ENCODE assay signal across 8 mouse cellular contexts in genomic region chr13:37751154-37751950, GRCm38 (mm10). TPM values are rescaled to one million over a fixed set of nuclear protein-coding genes. Genes with fewer than 3 reads are reported as not detected.
DNase-seq lines count a peak whose midpoint lies in the region; ATAC-seq lines count a peak whose summit lies in the region.

No protein-coding gene starts in this region.

- H3K4me3 ChIP-seq in hindbrain, embryonic 12.5 days = no peak overlapping the region

- no peaks in the 10 kb centered on the region for H3K36me3 ChIP-seq in hindbrain, embryonic 12.5 days

- no peaks in the 10 kb centered on the region; the same call in 1 of the 2 replicates for H3K9me3 ChIP-seq in hindbrain, embryonic 12.5 days (replicated peaks)

- peak; percentile 40 to 44 for DNase-seq in spleen, adult 18-20 months
- DNase-seq in spleen, adult 12 weeks (ENCODE audit: low spot score) = no peak
- DNase-seq in frontal cortex, postnatal 10 days (ENCODE audit: low spot score in 2 of 2) = peak; percentile 16 to 40
- DNase-seq in layer of hippocampus, postnatal 10 days (ENCODE audit: low spot score in 2 of 2) = peak; percentile 32 to 34
- DNase-seq in naive thymus-derived CD4-positive, alpha-beta T cell, adult 2 months (ENCODE audit: low read depth) = peak; percentile 79
- DNase-seq in urinary bladder, postnatal 25 days (ENCODE audit: low spot score) = peak; percentile 15
- no peak for DNase-seq in testis, postnatal 10 days (ENCODE audit: low spot score)

- peaks cover 8% of the 10 kb centered on the region for H3K4me1 ChIP-seq in hindbrain, embryonic 12.5 days

- WGBS in hindbrain, embryonic 12.5 days = 49% methylated on average over 9 of the region's 9 CpGs

- no peak for ATAC-seq in hindbrain, embryonic 12.5 days (ENCODE audit: low FRiP score)

- no peak overlapping the region for H3K27ac ChIP-seq in hindbrain, embryonic 12.5 days

- no peaks in the 10 kb centered on the region for H3K27me3 ChIP-seq in hindbrain, embryonic 12.5 days

- no peak overlapping the region for H3K4me2 ChIP-seq in hindbrain, embryonic 12.5 days (replicated peaks)

- no peak overlapping the region for H3K9ac ChIP-seq in hindbrain, embryonic 12.5 days

RNA-seq across cellular contexts. Expression of gene Rreb1, which starts 26.8 kb away (rescaled TPM):
- total RNA-seq in layer of hippocampus, postnatal 10 days (2021) = 10 to 100 TPM; 22.9 to 27.5 TPM
- 6.1 and 6.4 TPM in 2 replicates for polyA plus RNA-seq in hindbrain, embryonic 12.5 days (2016; fragmentation: Nextera tagmentation; extraction: Ambion mirVana)

Comparison
In these comparisons a context has a peak if more than half of its experiments do, and no peak if none do; other contexts are left out.
1. DNase-seq: peak in spleen, adult 18-20 months (2 of 2), frontal cortex, postnatal 10 days (2 of 2), layer of hippocampus, postnatal 10 days (2 of 2), naive thymus-derived CD4-positive, alpha-beta T cell, adult 2 months (single experiment) and urinary bladder, postnatal 25 days (single experiment); none in spleen, adult 12 weeks (single experiment) and testis, postnatal 10 days (single experiment).